Mouse (Mus musculus) embryonic facial prominence, embryonic 10.5 days (tissue): ENCODE results near the gene Zfp1. TPM values are rescaled to one million over a fixed set of nuclear protein-coding genes. Genes with fewer than 3 reads are reported as not detected.

Experiments used
- DNase-seq: peaks from one replicate; pipeline ENCODE4 v3.0.0-alpha.2; 2017; ENCODE audit warnings: low spot score
- H3K27ac ChIP-seq: fragments of 300-500 bp; sonication (generic); replicated peaks from 2 replicates; pipeline ENCODE4 v1.5.1; 2016; ENCODE audit warnings: mild to moderate bottlenecking
- H3K27me3 ChIP-seq: fragments of 300-500 bp; sonication (generic); replicated peaks from 2 replicates; pipeline ENCODE4 v1.6.1; 2016; ENCODE audit warnings: low read depth, mild to moderate bottlenecking; ENCODE audit not compliant: poor library complexity, severe bottlenecking
- H3K36me3 ChIP-seq: fragments of 300-500 bp; sonication (generic); replicated peaks from 2 replicates; pipeline ENCODE4 v1.6.1; 2016; ENCODE audit warnings: mild to moderate bottlenecking, moderate library complexity
- H3K4me1 ChIP-seq: fragments of 300-500 bp; sonication (generic); 2 replicates; pipeline ENCODE4 v1.6.1; 2016
- H3K4me3 ChIP-seq: fragments of 300-500 bp; sonication (generic); 2 replicates; pipeline ENCODE4 v1.5.1; 2016; ENCODE audit warnings: mild to moderate bottlenecking, moderate library complexity
- H3K9me3 ChIP-seq: fragments of 300-500 bp; sonication (generic); 2 replicates; pipeline ENCODE4 v1.6.1; 2016; ENCODE audit warnings: mild to moderate bottlenecking
- WGBS: fragments of 180-500 bp; shearing (Covaris S2); methylation state at CpG from one replicate; pipeline ENCODE4 v1.1.7; 2016; 5-methylcytosine and 5-hydroxymethylcytosine counted together
- polyA plus RNA-seq: library from polyadenylated mRNA; unstranded; fragments of >200 nt; fragmentation: Nextera tagmentation; extraction: Ambion mirVana; gene quantifications from 2 replicates; pipeline ENCODE4 v1.2.1, GENCODE M21; 2016

Gene Zfp1
- polyA plus RNA-seq, 1 experiment from 2014 or later = 20.9 TPM

- Histone ChIP-seq H3K9me3 (no peaks in the 10 kb centered on the region), H3K27ac (no peak overlapping the region), H3K4me3 (no peak overlapping the region), H3K27me3 (no peaks in the 10 kb centered on the region), H3K4me1 (peaks cover 15% of the 10 kb centered on the region), H3K36me3 (peaks cover 3% of the 10 kb centered on the region)
- over 99% methylated on average over 2 of the region's 2 CpGs for WGBS
- DNase-seq = no peak
Measured at GRCm38 (mm10) chr8:111653524-111653923, 10.3 kb downstream of the Zfp1 start.

DNA sequence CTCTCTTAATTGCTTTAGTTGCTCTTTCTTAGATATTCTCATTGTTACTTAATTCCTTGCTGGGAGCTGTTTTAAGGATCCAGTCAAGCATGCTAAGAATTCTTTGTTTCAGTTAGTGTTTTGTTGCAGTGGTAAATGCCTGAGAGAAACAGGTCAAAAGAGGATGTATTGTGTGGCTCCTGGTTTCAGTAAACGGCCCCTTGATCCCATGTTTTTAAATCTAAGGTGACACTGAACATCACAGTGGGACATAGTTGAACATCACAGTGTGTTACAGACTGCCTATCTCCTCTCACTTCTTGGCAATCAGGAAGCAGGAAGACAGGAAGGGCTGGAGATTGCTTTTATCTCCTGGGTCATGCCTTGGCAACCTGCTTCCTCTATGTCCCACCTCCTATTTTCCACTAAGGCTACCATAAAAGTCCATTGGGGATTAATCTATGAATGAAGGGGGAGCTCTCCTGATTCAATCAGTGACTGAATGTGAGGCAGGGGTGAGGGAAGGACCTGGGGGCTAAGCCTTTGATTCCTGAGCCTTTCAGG, 14.2 kb downstream of the Zfp1 start:
- Histone ChIP-seq H3K4me1 (peaks cover 9% of the 10 kb centered on the region), H3K27ac (no peak overlapping the region), H3K27me3 (no peaks in the 10 kb centered on the region), H3K36me3 (peaks cover 27% of the 10 kb centered on the region), H3K4me3 (no peak overlapping the region), H3K9me3 (no peaks in the 10 kb centered on the region)
- 53% methylated on average over 1 of the region's 1 CpGs for WGBS
- DNase-seq = no peak

DNA sequence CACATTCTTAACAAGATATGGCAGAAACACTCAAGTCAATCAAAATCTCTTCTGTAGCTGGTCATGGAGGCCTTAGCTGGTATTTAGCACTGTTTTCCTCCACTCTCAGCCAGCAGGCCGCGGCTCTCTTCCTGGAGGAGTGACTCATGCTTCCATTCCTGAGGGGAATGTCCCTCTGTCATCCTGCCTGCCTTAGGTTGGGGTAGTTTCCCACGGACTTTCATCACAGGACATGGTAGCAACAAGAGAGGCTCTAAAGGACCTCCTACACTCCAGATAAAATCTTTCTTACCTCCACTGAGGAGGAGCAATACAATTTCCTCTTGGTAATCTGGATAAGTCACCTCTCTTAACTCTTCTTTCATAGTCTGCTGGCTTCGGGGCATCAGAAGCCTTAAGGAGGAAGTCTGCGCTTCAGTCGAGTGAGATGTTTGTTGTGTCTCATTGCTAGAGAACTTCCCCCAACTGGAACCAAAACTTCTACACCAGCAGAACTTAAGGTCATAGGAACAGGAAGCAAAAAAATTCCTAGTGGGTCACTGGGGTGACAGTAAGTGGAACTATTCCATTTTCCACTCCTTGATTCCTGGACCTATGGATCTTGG, 15.7 kb downstream of the Zfp1 start:
- Histone ChIP-seq H3K4me3 (no peak overlapping the region), H3K27me3 (no peaks in the 10 kb centered on the region)
- WGBS = 83% methylated on average over 6 of the region's 6 CpGs

DNA sequence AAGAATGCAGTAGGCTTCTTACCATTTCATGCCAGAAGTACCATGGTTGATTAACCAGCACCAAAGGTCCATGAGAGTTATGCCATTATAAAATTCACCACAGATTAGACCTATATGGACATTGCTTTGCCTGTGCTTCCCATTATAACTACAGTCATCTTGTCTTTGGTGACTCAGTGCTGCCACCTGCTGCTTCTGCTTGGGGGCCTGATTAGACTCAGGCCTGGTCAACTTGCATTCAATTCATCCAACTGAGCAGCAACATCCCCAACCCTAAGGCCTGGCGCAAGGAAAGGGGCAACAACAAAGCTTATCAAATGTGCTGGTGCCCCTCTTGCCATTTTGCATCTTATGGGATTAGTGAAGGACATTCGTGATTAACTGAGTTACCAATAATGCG, 19.3 kb downstream of the Zfp1 start:
- DNase-seq = peak; percentile 73
- Histone ChIP-seq H3K9me3 (no peaks in the 10 kb centered on the region), H3K27me3 (no peaks in the 10 kb centered on the region), H3K36me3 (peaks cover 43% of the 10 kb centered on the region), H3K27ac (no peak overlapping the region), H3K4me1 (peaks cover 1% of the 10 kb centered on the region), H3K4me3 (no peak overlapping the region)
- 86% methylated on average over 3 of the region's 3 CpGs for WGBS

More for the DNA sequence above, 15.7 kb downstream of the Zfp1 start:
- DNase-seq = no peak
- Histone ChIP-seq H3K4me1 (peaks cover 9% of the 10 kb centered on the region), H3K36me3 (peaks cover 27% of the 10 kb centered on the region), H3K27ac (no peak overlapping the region), H3K9me3 (no peaks in the 10 kb centered on the region)

DNA sequence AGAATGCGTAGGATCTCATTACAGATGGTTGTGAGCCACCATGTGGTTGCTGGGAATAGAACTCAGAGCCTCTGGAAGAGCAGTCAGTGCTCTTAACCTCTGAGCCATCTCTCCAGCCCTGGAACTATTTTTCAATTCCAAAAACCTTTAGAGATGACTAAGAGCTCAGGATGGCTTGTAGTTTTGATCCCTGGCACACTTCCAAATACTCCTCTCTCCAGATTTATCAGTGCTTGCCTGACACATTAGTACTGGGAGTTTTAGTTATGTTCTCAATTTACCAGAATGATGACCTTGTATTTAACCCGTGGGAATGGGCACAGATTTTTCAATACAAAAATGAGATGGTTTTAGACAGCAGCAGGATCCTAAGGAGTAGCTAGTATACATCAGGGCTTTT, 23.6 kb downstream of the Zfp1 start:
- no peak for DNase-seq
- Histone ChIP-seq H3K27me3 (no peaks in the 10 kb centered on the region), H3K4me3 (no peak overlapping the region), H3K4me1 (no peaks in the 10 kb centered on the region), H3K9me3 (peaks cover 7% of the 10 kb centered on the region; the same call in 1 of the 2 replicates), H3K27ac (no peak overlapping the region), H3K36me3 (peaks cover 59% of the 10 kb centered on the region)
- WGBS = 95% methylated on average over 2 of the region's 2 CpGs

DNA sequence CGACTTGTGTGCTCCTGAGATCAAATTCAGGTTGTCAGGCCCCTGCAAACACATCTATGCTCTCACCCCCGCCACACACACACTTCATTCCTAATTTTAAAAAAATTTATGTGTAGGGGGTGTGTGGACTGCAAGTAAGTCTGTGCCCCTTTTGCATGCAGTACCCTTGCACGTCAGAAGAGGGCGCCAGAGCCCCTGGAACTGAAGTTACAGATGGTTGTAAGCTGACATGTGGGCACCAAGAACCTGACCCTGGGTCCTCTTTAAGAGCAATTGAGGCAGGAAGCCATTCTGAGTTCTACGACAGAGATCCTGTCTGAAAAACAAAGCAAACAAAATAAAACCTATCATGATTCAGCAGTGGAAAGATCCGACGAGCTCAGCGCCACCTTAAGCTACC, 33.0 kb downstream of the Zfp1 start:
- peaks cover 17% of the 10 kb centered on the region for H3K36me3 ChIP-seq
- H3K4me1 ChIP-seq = no peaks in the 10 kb centered on the region
- 0 out of 2 replicates have a peak, but pooled peaks cover under 1% of the 10 kb centered on the region for H3K27me3 ChIP-seq
- H3K27ac ChIP-seq = no peak overlapping the region
- no peak overlapping the region for H3K4me3 ChIP-seq
- no peak for DNase-seq
- WGBS = 78% methylated on average over 8 of the region's 8 CpGs
- H3K9me3 ChIP-seq = peaks cover 7% of the 10 kb centered on the region

DNA sequence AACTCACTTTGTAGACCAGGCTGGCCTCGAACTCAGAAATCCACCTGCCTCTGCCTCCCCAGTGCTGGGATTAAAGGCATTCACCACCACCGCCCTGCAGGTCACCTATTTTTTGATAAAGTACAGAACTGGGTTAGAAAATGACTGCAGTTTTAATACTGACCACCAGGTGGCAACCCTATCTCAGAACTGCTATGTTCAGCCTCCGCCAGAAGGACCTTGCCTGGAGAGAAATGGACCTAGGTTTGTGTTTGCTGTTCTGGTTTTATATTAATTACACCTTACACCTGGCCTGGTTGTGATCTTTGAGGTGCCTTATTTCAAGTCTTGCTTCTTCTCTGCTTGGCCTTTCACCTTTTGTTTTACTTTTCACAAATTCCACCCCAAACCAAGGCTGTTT, 34.9 kb downstream of the Zfp1 start:
- H3K4me1 ChIP-seq = no peaks in the 10 kb centered on the region
- 38% methylated on average over 3 of the region's 3 CpGs for WGBS
- H3K36me3 ChIP-seq = 0 out of 2 replicates have a peak, but pooled peaks cover 2% of the 10 kb centered on the region
- peak; percentile 41 for DNase-seq
- H3K4me3 ChIP-seq = no peak overlapping the region
- no peak overlapping the region for H3K27ac ChIP-seq
- peaks cover 7% of the 10 kb centered on the region for H3K9me3 ChIP-seq
- H3K27me3 ChIP-seq = 0 out of 2 replicates have a peak, but pooled peaks cover 3% of the 10 kb centered on the region

DNA sequence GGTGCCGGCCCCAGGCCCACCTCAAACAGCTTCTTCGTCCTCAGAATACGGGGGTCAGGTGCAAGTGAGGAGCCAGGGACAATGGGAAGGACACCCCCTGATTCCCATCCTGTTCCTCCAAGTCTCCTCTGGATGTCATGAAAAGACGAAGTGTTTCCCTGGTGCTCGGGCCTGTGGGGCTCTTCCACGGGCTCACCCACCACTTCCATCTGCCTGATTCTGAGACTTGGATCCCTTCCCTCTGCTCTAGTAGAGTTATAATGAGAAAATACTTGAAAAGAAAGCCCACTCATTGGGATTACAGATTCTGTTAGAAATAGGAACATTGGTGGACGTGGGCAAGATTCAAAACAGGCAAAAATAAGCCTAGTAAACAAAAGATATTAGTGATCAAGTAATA, 35.6 kb downstream of the Zfp1 start:
- H3K4me1 ChIP-seq = no peaks in the 10 kb centered on the region
- H3K9me3 ChIP-seq = peaks cover 7% of the 10 kb centered on the region
- 90% methylated on average over 7 of the region's 7 CpGs for WGBS
- H3K36me3 ChIP-seq = no peaks in the 10 kb centered on the region
- 0 out of 2 replicates have a peak, but pooled peaks cover 3% of the 10 kb centered on the region for H3K27me3 ChIP-seq
- no peak for DNase-seq
- H3K4me3 ChIP-seq = no peak overlapping the region
- no peak overlapping the region for H3K27ac ChIP-seq

DNA sequence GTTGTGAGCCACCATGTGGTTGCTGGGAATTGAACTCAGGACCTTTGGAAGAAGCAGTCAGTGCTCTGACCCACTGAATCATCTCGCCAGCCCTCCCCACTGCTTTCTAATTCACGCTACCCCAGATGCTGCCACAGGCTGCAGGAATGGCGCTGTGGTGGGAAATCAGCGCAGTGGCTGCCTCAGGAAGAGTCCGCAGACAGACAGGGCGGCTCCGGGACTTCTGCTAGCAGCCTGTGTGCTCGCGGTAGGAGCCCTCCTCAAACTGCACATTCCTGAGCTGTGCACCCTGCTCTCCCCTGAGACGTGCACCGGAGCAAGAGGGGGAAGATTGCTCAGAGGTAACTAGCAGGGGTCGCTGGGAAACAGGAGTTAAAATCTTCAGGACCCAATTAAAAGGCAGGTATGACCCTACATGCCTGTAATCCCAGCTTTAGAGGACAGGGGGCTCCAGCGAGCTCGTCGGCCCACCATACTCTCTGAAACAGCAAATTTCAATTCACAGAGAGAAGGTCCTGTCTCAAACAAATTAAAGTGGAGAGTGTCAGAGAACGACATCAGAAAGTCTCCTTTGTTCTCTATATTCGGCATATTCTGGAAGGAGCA, 37.3 kb downstream of the Zfp1 start:
- WGBS = 40% methylated on average over 17 of the region's 17 CpGs
- Histone ChIP-seq H3K9me3 (peaks cover 7% of the 10 kb centered on the region), H3K27me3 (0 out of 2 replicates have a peak, but pooled peaks cover 3% of the 10 kb centered on the region), H3K4me3 (peak overlapping the region; percentile 32; the same call in 1 of the 2 replicates), H3K27ac (0 out of 2 replicates have a peak overlapping the region, but pooled peaks have one; percentile 24), H3K36me3 (no peaks in the 10 kb centered on the region), H3K4me1 (no peaks in the 10 kb centered on the region)
- peak; percentile 41 for DNase-seq

GRCm38 (mm10) chr8:111681153-111681552, 38.0 kb downstream of the Zfp1 start:
- H3K36me3 ChIP-seq = no peaks in the 10 kb centered on the region
- no peak overlapping the region for H3K4me3 ChIP-seq
- H3K27ac ChIP-seq = no peak overlapping the region
- peaks cover 5% of the 10 kb centered on the region for H3K9me3 ChIP-seq
- no peak for DNase-seq
- 81% methylated on average over 11 of the region's 11 CpGs for WGBS
- H3K4me1 ChIP-seq = no peaks in the 10 kb centered on the region
- 0 out of 2 replicates have a peak, but pooled peaks cover 3% of the 10 kb centered on the region for H3K27me3 ChIP-seq

DNA sequence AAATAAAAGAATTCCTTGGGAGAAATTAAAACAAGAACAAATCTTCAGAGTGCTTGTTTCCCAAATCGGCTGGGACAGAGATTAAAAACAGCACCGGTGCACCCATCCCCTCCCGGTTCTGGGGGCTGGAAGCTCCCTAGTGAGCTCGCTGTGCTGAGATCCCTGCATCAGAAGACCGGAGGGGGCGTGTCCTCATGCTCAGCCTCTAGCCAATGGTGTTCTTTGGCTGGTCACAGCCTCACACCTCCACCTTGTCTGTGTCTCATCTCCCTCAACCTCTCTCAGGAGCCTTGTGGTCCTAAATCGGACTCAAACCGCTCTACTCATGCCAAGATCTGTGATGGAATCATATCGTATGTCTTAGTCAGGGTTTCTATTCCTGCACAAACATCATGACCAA, 39.3 kb downstream of the Zfp1 start:
- WGBS = 34% methylated on average over 9 of the region's 9 CpGs
- no peaks in the 10 kb centered on the region for H3K9me3 ChIP-seq
- H3K36me3 ChIP-seq = no peaks in the 10 kb centered on the region
- H3K4me1 ChIP-seq = no peaks in the 10 kb centered on the region
- H3K27me3 ChIP-seq = 0 out of 2 replicates have a peak, but pooled peaks cover 3% of the 10 kb centered on the region
- no peak for DNase-seq
- H3K27ac ChIP-seq = no peak overlapping the region
- no peak overlapping the region for H3K4me3 ChIP-seq

- H3K9me3 ChIP-seq = no peaks in the 10 kb centered on the region
Measured at GRCm38 (mm10) chr8:111686881-111687280, 43.7 kb downstream of the Zfp1 start.

GRCm38 (mm10) chr8:111690960-111691445, 47.8 kb downstream of the Zfp1 start, which contains the start of gene Ctrb1:
Gene Ctrb1 (minus strand): TSS chr8:111691010.
- WGBS = 82% methylated on average over 2 of the region's 2 CpGs
- Histone ChIP-seq H3K27me3 (no peaks in the 10 kb centered on the region), H3K36me3 (no peaks in the 10 kb centered on the region), H3K4me1 (peaks cover 6% of the 10 kb centered on the region), H3K9me3 (no peaks in the 10 kb centered on the region; the same call in 1 of the 2 replicates), H3K27ac (no peak within 1 kb of the TSS), H3K4me3 (no peak within 1 kb of the TSS)
- DNase-seq = no peak

More at GRCm38 (mm10) chr8:111686881-111687280, 43.7 kb downstream of the Zfp1 start:
- 84% methylated on average over 13 of the region's 13 CpGs for WGBS
- no peaks in the 10 kb centered on the region for H3K27me3 ChIP-seq
- no peak overlapping the region for H3K27ac ChIP-seq
- DNase-seq = no peak
- no peak overlapping the region for H3K4me3 ChIP-seq
- no peaks in the 10 kb centered on the region for H3K36me3 ChIP-seq
- no peaks in the 10 kb centered on the region for H3K4me1 ChIP-seq
